Mouse (Mus musculus) urinary bladder, postnatal 14 days (tissue): ENCODE results near the gene Cyp4f40.
"Not testable (repeated sequence)": the region's sequence is repeated elsewhere in the genome, so short reads cannot be mapped to it uniquely, and the experiment has no call there.

ENCODE experiments used
- DNase-seq: peaks from one replicate; pipeline ENCODE4 v3.0.0; 2021; ENCODE audit warnings: low spot score

Cyp4f40 gene

DNA sequence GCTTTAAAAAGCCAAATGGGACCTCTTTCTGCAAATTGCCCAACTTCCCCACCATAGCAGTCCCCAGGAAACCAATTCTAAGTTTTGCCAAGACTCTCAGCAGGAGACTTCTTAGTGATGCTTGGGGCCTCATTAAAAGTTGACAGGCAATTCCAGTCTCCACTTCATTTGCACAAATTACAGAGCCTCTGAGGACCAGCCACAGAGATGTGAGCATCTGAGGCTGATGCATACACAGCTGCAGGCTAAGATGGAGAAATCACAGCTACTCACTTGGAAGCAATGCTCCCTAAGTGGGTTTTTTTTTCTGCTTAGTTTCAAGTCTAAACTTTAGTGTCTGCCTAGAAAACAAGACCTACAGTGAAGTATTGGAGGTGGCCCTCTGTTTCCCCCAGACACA is 51.8 kb downstream of the Cyp4f40 start:
- DNase-seq = not testable (repeated sequence)

DNA sequence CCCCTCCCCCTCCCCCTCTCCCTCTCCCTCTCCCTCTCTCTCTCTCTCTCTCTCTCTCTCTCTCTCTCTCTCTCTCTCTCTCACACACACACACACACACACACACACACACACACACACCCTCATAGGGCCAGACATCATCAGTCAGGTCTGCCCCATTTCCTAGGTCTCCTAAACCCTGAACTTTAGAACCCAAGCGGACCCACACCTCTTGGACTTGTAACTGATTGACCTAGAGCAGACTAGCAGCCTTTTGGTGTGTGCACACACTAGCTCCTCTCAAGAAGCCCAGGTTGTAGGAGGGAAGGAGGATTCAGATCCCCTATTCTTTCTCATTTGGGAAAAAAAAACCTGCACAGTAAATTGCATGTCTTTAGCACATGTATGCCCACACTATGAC is 63.5 kb downstream of the Cyp4f40 start:
- DNase-seq = not testable (repeated sequence)

DNA sequence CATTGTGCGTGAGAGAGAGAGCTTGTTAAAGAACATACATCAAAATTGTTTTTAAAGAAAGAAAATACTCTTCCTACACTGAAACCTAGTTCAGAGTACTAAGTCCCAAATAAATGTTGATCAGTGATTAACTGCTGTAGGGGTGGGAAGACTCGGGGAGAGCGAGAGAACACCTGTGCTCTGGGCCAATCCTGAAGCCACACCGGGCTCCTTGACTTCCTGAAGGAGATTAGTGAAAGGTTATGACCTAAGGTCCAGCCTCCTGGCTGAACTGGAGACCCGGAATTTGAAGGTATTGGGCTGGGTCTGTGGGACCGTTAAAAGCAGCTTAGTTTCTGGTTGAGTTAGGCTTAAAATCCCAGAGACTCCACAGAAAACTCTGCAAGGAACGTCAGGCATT is 64.1 kb downstream of the Cyp4f40 start:
- no peak for DNase-seq

DNA sequence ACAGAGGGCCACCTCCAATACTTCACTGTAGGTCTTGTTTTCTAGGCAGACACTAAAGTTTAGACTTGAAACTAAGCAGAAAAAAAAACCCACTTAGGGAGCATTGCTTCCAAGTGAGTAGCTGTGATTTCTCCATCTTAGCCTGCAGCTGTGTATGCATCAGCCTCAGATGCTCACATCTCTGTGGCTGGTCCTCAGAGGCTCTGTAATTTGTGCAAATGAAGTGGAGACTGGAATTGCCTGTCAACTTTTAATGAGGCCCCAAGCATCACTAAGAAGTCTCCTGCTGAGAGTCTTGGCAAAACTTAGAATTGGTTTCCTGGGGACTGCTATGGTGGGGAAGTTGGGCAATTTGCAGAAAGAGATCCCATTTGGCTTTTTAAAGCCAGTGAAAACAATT is 67.7 kb downstream of the Cyp4f40 start:
- DNase-seq = not testable (repeated sequence)
